Mouse (Mus musculus) MEL (cell line): Measurements from ENCODE around the gene Gm9964.
A peak's percentile ranks its signal among the peaks of the same experiment; 100 is the strongest.

Source experiments
- CHD2 ChIP-seq: IDR thresholded peaks from 2 replicates; pipeline ENCODE4 v1.6.1; 2011; ENCODE audit warnings: low read length, improper control_type of control experiment
- CTCF ChIP-seq, 3 experiments: IDR thresholded peaks in 2 of 3; conservative IDR thresholded peaks in 1 of 3; 2 replicates each; pipeline ENCODE4 v1.5.1; 2011 to 2012; ENCODE audit warnings: low read length in 3 of 3, low read depth in 2 of 3, mild to moderate bottlenecking in 2 of 3, improper control_type of control experiment in 1 of 3, inconsistent platforms in 1 of 3, mixed read lengths in 1 of 3, moderate library complexity in 1 of 3; ENCODE audit not compliant: control insufficient read depth in 1 of 3, insufficient read depth in 1 of 3, poor library complexity in 1 of 3, severe bottlenecking in 1 of 3
- MXI1 ChIP-seq: IDR thresholded peaks from 2 replicates; pipeline ENCODE4 v1.6.1; 2011; ENCODE audit warnings: mild to moderate bottlenecking, low read depth, low read length, improper control_type of control experiment
- MYC ChIP-seq: IDR thresholded peaks from 2 replicates; pipeline ENCODE4 v1.6.1; 2011; ENCODE audit warnings: low read depth, mild to moderate bottlenecking, low read length, improper control_type of control experiment, moderate library complexity
- POLR2A ChIP-seq, 2 experiments: IDR thresholded peaks; 2 replicates each; pipeline ENCODE4 v1.6.1; 2011 to 2012; ENCODE audit warnings: low read length in 2 of 2, mild to moderate bottlenecking in 2 of 2, control low read depth in 1 of 2, improper control_type of control experiment in 1 of 2, low read depth in 1 of 2, moderate library complexity in 1 of 2; ENCODE audit not compliant: control insufficient read depth in 1 of 2, insufficient read depth in 1 of 2, poor library complexity in 1 of 2
- RCOR1 ChIP-seq: IDR thresholded peaks from 2 replicates; pipeline ENCODE4 v1.6.1; 2012; ENCODE audit warnings: low read depth, mild to moderate bottlenecking, inconsistent platforms, low read length, improper control_type of control experiment

DNA sequence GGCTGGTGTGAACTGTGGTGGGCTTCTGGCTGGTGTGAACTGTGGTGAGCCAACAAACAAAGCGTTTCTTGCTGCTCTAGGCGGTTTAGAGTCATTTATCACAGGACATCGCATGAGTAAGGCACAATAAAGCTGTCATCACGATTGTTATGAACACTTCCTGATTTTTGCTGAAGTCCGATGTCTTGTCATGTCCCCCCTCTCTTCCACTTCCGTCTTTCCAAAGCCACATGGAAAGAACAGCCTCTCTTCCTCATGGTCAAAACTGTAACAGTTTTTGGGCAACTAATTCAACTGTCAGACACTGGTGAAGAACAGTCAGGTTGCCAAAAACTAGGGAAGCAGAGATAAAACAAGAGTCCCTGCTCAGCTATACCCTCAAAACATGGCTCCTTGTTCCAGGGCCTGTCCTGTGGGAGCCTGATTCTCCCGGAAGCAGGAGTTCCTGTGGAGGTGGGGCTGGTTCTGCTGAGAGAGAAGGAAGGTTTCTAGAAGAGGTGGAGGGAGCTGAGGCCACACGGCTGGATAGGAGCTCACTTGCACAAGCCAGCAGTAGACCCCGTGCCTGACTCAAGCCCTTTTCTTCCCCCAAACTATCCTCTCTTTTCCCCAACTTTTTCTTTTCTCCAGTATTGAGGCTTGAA, 9.1 kb upstream of the Gm9964 start:
- TF ChIP-seq RCOR1 (peak; percentile 94), MXI1 (peak; percentile 60; the same call in 1 of the 2 replicates), MYC (peak; percentile 96), POLR2A (IDR thresholded peaks at IDR 0.05; ENCODE audit: control insufficient read depth in 1 of 2, insufficient read depth in 1 of 2, low read depth in 1 of 2, low read length in 2 of 2, poor library complexity in 1 of 2) (peak in 1 of 2 experiments; percentile 7; a peak in 1 of 4 replicates), CHD2 (no peak; the same call in 1 of the 2 replicates), CTCF (IDR thresholded peaks at IDR 0.05 in 2 of 3, conservative IDR thresholded peaks at IDR 0.05 in 1 of 3; ENCODE audit: control insufficient read depth in 1 of 3, insufficient read depth in 1 of 3, low read depth in 2 of 3, low read length in 3 of 3, poor library complexity in 1 of 3, severe bottlenecking in 1 of 3) (no peak)
